Mouse (Mus musculus) C2C12 (cell line): ENCODE measurements around the gene Siah1b. TPM values are rescaled to one million over a fixed set of nuclear protein-coding genes. Genes with fewer than 3 reads are reported as not detected.

ENCODE experiments used
- H3K27me3 ChIP-seq: one replicate; pipeline ENCODE4 v1.6.1; 2011; ENCODE audit not compliant: control insufficient read depth, insufficient read depth, insufficient read length
- H3K36me3 ChIP-seq: one replicate; pipeline ENCODE4 v1.6.1; 2011; ENCODE audit not compliant: control insufficient read depth, insufficient read depth
- H3K4me3 ChIP-seq: one replicate; pipeline ENCODE4 v1.5.1; 2011; ENCODE audit warnings: mild to moderate bottlenecking, control low read depth; ENCODE audit not compliant: poor library complexity, insufficient read depth, severe bottlenecking
- H3K79me2 ChIP-seq: one replicate; pipeline ENCODE4 v1.6.1; 2011; ENCODE audit not compliant: control insufficient read depth, insufficient read depth
- H3K79me3 ChIP-seq: one replicate; pipeline ENCODE4 v1.6.1; 2011; ENCODE audit warnings: low read depth, control low read depth
- H3ac ChIP-seq: one replicate; pipeline ENCODE3; 2011; ENCODE audit warnings: low read depth; ENCODE audit not compliant: control insufficient read depth, insufficient read length
- CEBPB ChIP-seq: IDR thresholded peaks from one replicate; pipeline ENCODE4 v1.6.1; 2011; ENCODE audit warnings: low read depth, mild to moderate bottlenecking, control low read depth, moderate library complexity
- CTCF ChIP-seq: IDR thresholded peaks from one replicate; pipeline ENCODE4 v1.5.1; 2011; ENCODE audit not compliant: control insufficient read depth, insufficient read depth, insufficient read length
- FOSL1 ChIP-seq: IDR thresholded peaks from one replicate; pipeline ENCODE4 v1.8.0; 2011; ENCODE audit warnings: mild to moderate bottlenecking, low read length; ENCODE audit not compliant: poor library complexity, insufficient read depth, severe bottlenecking
- MAX ChIP-seq: IDR thresholded peaks from one replicate; pipeline ENCODE4 v1.6.1; 2011; ENCODE audit warnings: mild to moderate bottlenecking, control low read depth
- MYOD1 ChIP-seq: IDR thresholded peaks from one replicate; pipeline ENCODE4 v1.6.1; 2011; ENCODE audit warnings: low read depth; ENCODE audit not compliant: control insufficient read depth, insufficient read length
- MYOG ChIP-seq: IDR thresholded peaks from one replicate; pipeline ENCODE4 v1.6.1; 2011; ENCODE audit not compliant: control insufficient read depth, insufficient read length; ENCODE audit errors: extremely low read depth
- USF1 ChIP-seq: IDR thresholded peaks from one replicate; pipeline ENCODE4 v1.6.1; 2011; ENCODE audit warnings: low read depth, mild to moderate bottlenecking, control low read depth, moderate library complexity
- polyA plus RNA-seq: library from polyadenylated mRNA; unstranded; fragments of >200 nt; fragmentation: generic; extraction: Trizol; gene quantifications from one replicate; pipeline ENCODE4 v1.2.1, GENCODE M21; 2012; ENCODE audit warnings: missing spikeins

Gene Siah1b
- polyA plus RNA-seq, 1 experiment = 16.3 TPM

- no peak for TF ChIP-seq CTCF
- no peak for TF ChIP-seq CEBPB
- TF ChIP-seq MYOG = no peak
- no peak for TF ChIP-seq MYOD1
- no peak for TF ChIP-seq FOSL1
- no peak for TF ChIP-seq USF1
- TF ChIP-seq MAX = no peak
- no peaks in the 10 kb centered on the region for H3K79me3 ChIP-seq
- H3ac ChIP-seq = no peak within 1 kb of the TSS
- no peaks in the 10 kb centered on the region for H3K36me3 ChIP-seq
- H3K4me3 ChIP-seq = no peak within 1 kb of the TSS
- no peaks in the 10 kb centered on the region for H3K79me2 ChIP-seq
- no peaks in the 10 kb centered on the region for H3K27me3 ChIP-seq
Measured at GRCm38 (mm10) chrX:164027607-164028289, 48.5 kb downstream of the Siah1b start, which contains the start of gene Car5b. Gene Car5b, minus strand, starts transcription at chrX:164027997.

Other genes with a start within 250 kb of the Siah1b start
- gene Ap1s2, start 167.5 kb downstream of the Siah1b start, polyA plus RNA-seq = 18.1 TPM
- gene Zrsr2, start 117.8 kb downstream of the Siah1b start, polyA plus RNA-seq = 22.2 TPM
- gene Car5b, start 48.5 kb downstream of the Siah1b start, polyA plus RNA-seq = 2.8 TPM
- not detected for gene Cltrn, start 12.3 kb upstream of the Siah1b start, polyA plus RNA-seq
- gene Ace2, start 62.8 kb upstream of the Siah1b start, polyA plus RNA-seq = 0.02 TPM
- not detected for gene Bmx, start 181.7 kb upstream of the Siah1b start, polyA plus RNA-seq
- gene Pir, start 192.9 kb upstream of the Siah1b start, polyA plus RNA-seq = 16.0 TPM